Mouse (Mus musculus) embryonic facial prominence, embryonic 14.5 days (tissue): ENCODE measurements at regions not wholly inside any gene's neighbourhood (a gene's known extent, or its start where the extent isn't known, plus 50 kb on each side); places are given as distances from the start of the nearest gene placed in this dataset.
A peak's percentile ranks its signal among the peaks of the same experiment; 100 is the strongest.

Experiments used
- ATAC-seq: fragments of 200-750 bp; cut with Nextera tagmentation; 2 replicates; pipeline ENCODE4 v1.8.0; 2017; ENCODE audit warnings: low read depth, moderate number of reproducible peaks, moderate TSS enrichment
- DNase-seq: peaks from one replicate; pipeline ENCODE4 v3.0.0-alpha.2; 2015; ENCODE audit warnings: low spot score
- H3K27ac ChIP-seq: fragments of 300-500 bp; sonication (generic); replicated peaks from 2 replicates; pipeline ENCODE4 v1.5.1; 2014; ENCODE audit warnings: low read depth, mild to moderate bottlenecking, low read length, moderate library complexity
- H3K27me3 ChIP-seq: fragments of 300-500 bp; sonication (generic); replicated peaks from 2 replicates; pipeline ENCODE4 v1.6.1; 2014; ENCODE audit warnings: low read length; ENCODE audit not compliant: control insufficient read depth, insufficient read depth
- H3K36me3 ChIP-seq: fragments of 300-500 bp; sonication (generic); 2 replicates; pipeline ENCODE4 v1.6.1; 2014; ENCODE audit warnings: low read length, mixed read lengths; ENCODE audit not compliant: control insufficient read depth, insufficient read depth
- H3K4me1 ChIP-seq: fragments of 300-500 bp; sonication (generic); 2 replicates; pipeline ENCODE4 v1.6.1; 2014; ENCODE audit warnings: antibody characterized with exemption, low read length; ENCODE audit not compliant: control insufficient read depth, insufficient read depth
- H3K4me2 ChIP-seq: fragments of 300-500 bp; sonication (generic); 2 replicates; pipeline ENCODE4 v1.6.1; 2014; ENCODE audit warnings: low read depth, mild to moderate bottlenecking, low read length, moderate library complexity, mixed read lengths
- H3K4me3 ChIP-seq: fragments of 300-500 bp; sonication (generic); 2 replicates; pipeline ENCODE4 v1.5.1; 2014; ENCODE audit warnings: low read depth, mild to moderate bottlenecking, low read length
- H3K9ac ChIP-seq: fragments of 300-500 bp; sonication (generic); 2 replicates; pipeline ENCODE4 v1.6.1; 2014; ENCODE audit warnings: low read depth, mild to moderate bottlenecking, low read length, moderate library complexity, mixed read lengths
- H3K9me3 ChIP-seq: fragments of 300-500 bp; sonication (generic); 2 replicates; pipeline ENCODE4 v1.6.1; 2016; ENCODE audit warnings: low read length; ENCODE audit not compliant: control insufficient read depth
- WGBS: fragments of 180-500 bp; shearing (Covaris S2); extraction: QIAGEN DNeasy Blood & Tissue Kit; methylation state at CpG from one replicate; pipeline ENCODE4 v1.1.7; 2014; 5-methylcytosine and 5-hydroxymethylcytosine counted together

- ATAC-seq, result no peak; the same call in 1 of the 2 replicates
- H3K9ac ChIP-seq, result no peak overlapping the region
- peak; percentile 9 for DNase-seq
- no peaks in the 10 kb centered on the region for H3K9me3 ChIP-seq
- H3K4me1 ChIP-seq, result no peaks in the 10 kb centered on the region
- no peaks in the 10 kb centered on the region for H3K36me3 ChIP-seq
- H3K27ac ChIP-seq, result no peak overlapping the region
- no peaks in the 10 kb centered on the region for H3K27me3 ChIP-seq
- WGBS, result 76% methylated on average over 8 of the region's 8 CpGs
- no peak overlapping the region for H3K4me2 ChIP-seq
- H3K4me3 ChIP-seq, result no peak overlapping the region
Measured at GRCm38 (mm10) chr16:78457731-78458151, 80.7 kb upstream of the Btg3 start.

- H3K36me3 ChIP-seq, result no peaks in the 10 kb centered on the region
- H3K4me3 ChIP-seq, result no peak overlapping the region
- DNase-seq (no peak), ATAC-seq (no peak)
- no peak overlapping the region for H3K4me2 ChIP-seq
- H3K27me3 ChIP-seq, result no peaks in the 10 kb centered on the region
- no peaks in the 10 kb centered on the region for H3K9me3 ChIP-seq
- 67% methylated on average over 10 of the region's 10 CpGs for WGBS
- H3K4me1 ChIP-seq, result no peaks in the 10 kb centered on the region
- H3K9ac ChIP-seq, result no peak overlapping the region
- H3K27ac ChIP-seq, result no peak overlapping the region
Measured at GRCm38 (mm10) chr16:78456345-78456744, 79.4 kb upstream of the Btg3 start.

DNA sequence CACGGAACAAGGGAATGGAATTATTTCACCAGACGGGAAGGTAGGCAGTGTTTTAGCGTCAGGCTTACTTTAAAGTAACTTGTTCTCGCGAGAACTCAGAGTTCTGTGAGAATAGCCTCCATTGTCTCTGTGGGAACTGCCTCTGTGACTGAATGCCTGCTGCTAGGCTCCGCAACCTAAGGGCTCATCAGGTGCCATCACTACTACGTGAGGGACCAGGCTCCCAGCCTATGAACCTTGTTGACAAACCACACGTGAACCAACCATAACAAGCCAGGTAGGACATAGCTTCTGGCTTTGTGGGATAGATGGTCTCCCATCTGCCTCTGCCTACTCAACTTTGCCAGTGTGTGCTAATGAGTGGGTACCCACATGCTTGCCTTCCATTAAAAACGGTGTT lies 77.5 kb upstream of the Btg3 start:
- WGBS, result 90% methylated on average over 9 of the region's 9 CpGs
- no peak for ATAC-seq
- H3K4me2 ChIP-seq, result no peak overlapping the region
- no peaks in the 10 kb centered on the region for H3K9me3 ChIP-seq
- H3K4me3 ChIP-seq, result no peak overlapping the region
- H3K9ac ChIP-seq, result no peak overlapping the region
- H3K27ac ChIP-seq, result no peak overlapping the region
- no peaks in the 10 kb centered on the region for H3K27me3 ChIP-seq
- no peaks in the 10 kb centered on the region for H3K36me3 ChIP-seq
- DNase-seq, result no peak
- H3K4me1 ChIP-seq, result no peaks in the 10 kb centered on the region

DNA sequence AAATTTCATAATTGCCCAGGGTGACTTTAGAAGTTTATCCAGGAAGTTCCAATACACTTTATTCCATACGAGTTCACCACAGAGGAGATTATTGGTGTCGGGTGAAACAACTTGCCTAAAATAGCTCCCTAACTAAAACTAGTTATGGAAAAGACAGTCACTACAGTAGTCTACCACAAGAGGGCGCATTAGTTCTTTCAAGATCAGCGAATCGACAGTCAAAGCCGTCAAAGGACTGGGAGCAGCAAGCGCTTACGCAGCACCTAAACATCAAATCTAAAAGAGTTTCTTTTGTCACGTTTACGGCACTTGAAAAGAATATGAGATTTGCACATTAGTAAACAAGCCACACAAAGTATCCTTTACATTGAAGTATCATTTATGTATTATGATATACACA lies 75.3 kb upstream of the Btg3 start:
- Histone ChIP-seq H3K4me2 (no peak overlapping the region), H3K4me1 (no peaks in the 10 kb centered on the region), H3K9ac (no peak overlapping the region), H3K9me3 (0 out of 2 replicates have a peak, but pooled peaks cover 4% of the 10 kb centered on the region), H3K27me3 (no peaks in the 10 kb centered on the region), H3K27ac (no peak overlapping the region), H3K36me3 (no peaks in the 10 kb centered on the region), H3K4me3 (no peak overlapping the region)
- no peak for ATAC-seq
- DNase-seq, result peak; percentile 94
- WGBS, result 9% methylated on average over 10 of the region's 10 CpGs

GRCm38 (mm10) chr16:78451750-78452149 lies 74.8 kb upstream of the Btg3 start:
- WGBS, result 88% methylated on average over 8 of the region's 8 CpGs

GRCm38 (mm10) chr16:78451251-78451650 lies 74.3 kb upstream of the Btg3 start:
- 72% methylated on average over 11 of the region's 11 CpGs for WGBS
- no peak overlapping the region for H3K9ac ChIP-seq
- H3K4me3 ChIP-seq, result no peak overlapping the region
- no peak overlapping the region for H3K4me2 ChIP-seq
- H3K9me3 ChIP-seq, result 0 out of 2 replicates have a peak, but pooled peaks cover 4% of the 10 kb centered on the region
- no peaks in the 10 kb centered on the region for H3K27me3 ChIP-seq
- H3K4me1 ChIP-seq, result no peaks in the 10 kb centered on the region
- no peak for DNase-seq
- 0 out of 2 replicates have a peak, but pooled peaks have one; percentile 22 for ATAC-seq
- H3K36me3 ChIP-seq, result no peaks in the 10 kb centered on the region
- no peak overlapping the region for H3K27ac ChIP-seq

More at GRCm38 (mm10) chr16:78451750-78452149, 74.8 kb upstream of the Btg3 start:
- no peak for DNase-seq
- Histone ChIP-seq H3K4me1 (no peaks in the 10 kb centered on the region), H3K27ac (no peak overlapping the region), H3K4me3 (no peak overlapping the region), H3K9me3 (0 out of 2 replicates have a peak, but pooled peaks cover 4% of the 10 kb centered on the region), H3K4me2 (no peak overlapping the region), H3K9ac (no peak overlapping the region), H3K27me3 (no peaks in the 10 kb centered on the region), H3K36me3 (no peaks in the 10 kb centered on the region)
- ATAC-seq, result no peak

- Histone ChIP-seq H3K9ac (no peak overlapping the region), H3K4me2 (no peak overlapping the region), H3K4me3 (no peak overlapping the region), H3K27me3 (no peaks in the 10 kb centered on the region), H3K27ac (no peak overlapping the region), H3K9me3 (0 out of 2 replicates have a peak, but pooled peaks cover 4% of the 10 kb centered on the region), H3K36me3 (no peaks in the 10 kb centered on the region), H3K4me1 (no peaks in the 10 kb centered on the region)
- no peak for ATAC-seq
- WGBS, result 97% methylated on average over 6 of the region's 8 CpGs
- no peak for DNase-seq
Measured at GRCm38 (mm10) chr16:78449231-78449630, 72.2 kb upstream of the Btg3 start.

GRCm38 (mm10) chr16:78443262-78443661 lies 66.3 kb upstream of the Btg3 start:
- DNase-seq (no peak), ATAC-seq (no peak)
- Histone ChIP-seq H3K4me2 (no peak overlapping the region), H3K36me3 (no peaks in the 10 kb centered on the region), H3K27ac (no peak overlapping the region), H3K9me3 (no peaks in the 10 kb centered on the region), H3K9ac (no peak overlapping the region), H3K4me1 (no peaks in the 10 kb centered on the region), H3K4me3 (no peak overlapping the region), H3K27me3 (no peaks in the 10 kb centered on the region)
- 87% methylated on average over 8 of the region's 8 CpGs for WGBS

DNA sequence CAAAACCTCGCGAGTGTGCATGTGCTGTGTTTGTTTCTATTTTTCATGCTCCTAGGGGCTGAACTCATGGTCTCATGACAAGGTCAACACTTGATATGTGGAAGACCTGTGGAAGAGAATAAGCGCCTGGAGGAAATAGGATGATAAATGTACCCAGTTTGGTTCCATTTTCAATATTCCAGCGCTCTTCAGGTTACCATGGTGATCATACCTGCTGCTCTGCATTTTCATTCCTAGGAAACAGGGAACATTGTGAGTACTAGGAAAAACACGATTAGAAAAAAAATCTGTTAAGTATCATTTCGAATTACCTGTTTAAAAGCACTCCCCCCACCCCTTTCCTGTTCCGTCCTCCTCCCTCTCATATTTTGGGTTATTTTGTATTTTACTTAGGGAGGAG lies 65.8 kb upstream of the Btg3 start:
- Histone ChIP-seq H3K4me3 (no peak overlapping the region), H3K9ac (no peak overlapping the region), H3K36me3 (no peaks in the 10 kb centered on the region), H3K9me3 (no peaks in the 10 kb centered on the region), H3K27me3 (no peaks in the 10 kb centered on the region), H3K4me2 (no peak overlapping the region), H3K27ac (no peak overlapping the region), H3K4me1 (no peaks in the 10 kb centered on the region)
- 88% methylated on average over 7 of the region's 7 CpGs for WGBS
- no peak for ATAC-seq
- no peak for DNase-seq
